Mouse (Mus musculus): ENCODE data around the gene Ocln. TPM values are rescaled to one million over a fixed set of nuclear protein-coding genes. Genes with fewer than 3 reads are reported as not detected.

Ocln gene
- total RNA-seq (2014; fragmentation: Nextera tagmentation) (not detected in 2 replicates), total RNA-seq (2017) (not detected in 2 replicates)

- no peak for ATAC-seq (replicated peaks; ENCODE audit: low FRiP score, low TSS enrichment, poor library complexity, severe bottlenecking)
These were observed at the start of gene Ocln for GRCm38 (mm10) chr13:100552369-100553041. Ocln (minus strand) TSS chr13:100552718.

DNA sequence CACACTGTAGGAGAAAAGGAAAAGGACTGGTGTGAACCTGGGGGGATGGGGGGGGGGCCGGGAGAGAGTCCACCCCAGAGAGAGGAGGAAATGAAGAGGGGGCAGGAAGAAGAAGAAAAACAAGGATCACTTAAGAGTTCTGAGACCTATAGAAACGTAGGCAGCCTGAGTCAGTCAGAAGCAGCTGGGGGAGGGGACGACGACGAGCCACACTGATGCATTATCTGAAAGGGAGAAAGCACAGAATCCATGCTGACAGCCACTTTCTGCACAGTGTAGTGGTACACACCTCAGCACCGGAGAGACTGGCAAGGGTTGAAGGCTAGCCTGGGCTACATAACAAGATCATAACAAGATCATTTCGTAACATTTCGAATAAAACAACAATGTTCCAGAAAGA lies 48.5 kb upstream of the Ocln start:
- ATAC-seq (replicated peaks; ENCODE audit: low FRiP score, low TSS enrichment, poor library complexity, severe bottlenecking) = no peak

- no peak for ATAC-seq (replicated peaks; ENCODE audit: low FRiP score, low TSS enrichment, poor library complexity, severe bottlenecking)
These were observed 47.8 kb upstream of the Ocln start for GRCm38 (mm10) chr13:100600317-100600716.

- no peak for ATAC-seq (replicated peaks; ENCODE audit: low FRiP score, low TSS enrichment, poor library complexity, severe bottlenecking)
These were observed 44.8 kb upstream of the Ocln start for GRCm38 (mm10) chr13:100597284-100597683.

GRCm38 (mm10) chr13:100595552-100595885 lies 43.0 kb upstream of the Ocln start:
- ATAC-seq (replicated peaks; ENCODE audit: low FRiP score, low TSS enrichment, poor library complexity, severe bottlenecking) = no peak; the same call in 1 of the 2 replicates

DNA sequence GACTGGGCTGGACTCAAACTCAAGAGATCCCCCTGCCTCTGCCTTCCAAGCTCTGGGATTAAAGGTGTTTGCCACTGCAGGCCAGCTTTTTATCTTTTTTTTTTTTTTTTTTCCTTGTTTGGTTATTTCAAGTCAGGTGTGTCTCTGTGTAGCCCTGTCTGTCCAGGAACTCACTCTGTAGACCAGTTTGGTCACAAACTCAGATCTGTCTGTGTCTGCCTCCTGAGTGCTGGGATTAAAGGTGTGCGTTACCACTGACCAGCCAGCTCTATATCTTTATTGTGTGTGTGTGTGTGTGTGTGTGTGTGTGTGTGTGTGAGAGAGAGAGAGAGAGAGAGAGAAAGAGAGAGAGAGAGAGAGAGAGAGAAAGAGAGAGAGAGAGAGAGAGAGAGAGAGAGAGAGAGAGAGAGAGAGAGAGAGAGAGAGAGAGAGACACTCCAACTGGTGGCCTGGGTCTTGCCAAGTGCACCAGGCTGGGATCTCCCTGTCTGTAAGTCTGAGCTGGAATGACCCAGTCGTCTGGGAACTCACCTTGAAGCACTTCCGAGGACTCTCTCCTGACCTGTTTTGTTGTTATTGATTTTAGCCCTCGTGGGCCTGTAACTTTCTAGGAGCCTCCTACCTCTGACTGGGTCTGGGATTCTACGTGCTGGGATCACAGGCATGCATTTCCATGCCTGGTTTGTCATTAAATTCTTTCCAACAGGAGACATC lies 42.5 kb upstream of the Ocln start:
- ATAC-seq (replicated peaks; ENCODE audit: low FRiP score, low TSS enrichment, poor library complexity, severe bottlenecking) = no peak

DNA sequence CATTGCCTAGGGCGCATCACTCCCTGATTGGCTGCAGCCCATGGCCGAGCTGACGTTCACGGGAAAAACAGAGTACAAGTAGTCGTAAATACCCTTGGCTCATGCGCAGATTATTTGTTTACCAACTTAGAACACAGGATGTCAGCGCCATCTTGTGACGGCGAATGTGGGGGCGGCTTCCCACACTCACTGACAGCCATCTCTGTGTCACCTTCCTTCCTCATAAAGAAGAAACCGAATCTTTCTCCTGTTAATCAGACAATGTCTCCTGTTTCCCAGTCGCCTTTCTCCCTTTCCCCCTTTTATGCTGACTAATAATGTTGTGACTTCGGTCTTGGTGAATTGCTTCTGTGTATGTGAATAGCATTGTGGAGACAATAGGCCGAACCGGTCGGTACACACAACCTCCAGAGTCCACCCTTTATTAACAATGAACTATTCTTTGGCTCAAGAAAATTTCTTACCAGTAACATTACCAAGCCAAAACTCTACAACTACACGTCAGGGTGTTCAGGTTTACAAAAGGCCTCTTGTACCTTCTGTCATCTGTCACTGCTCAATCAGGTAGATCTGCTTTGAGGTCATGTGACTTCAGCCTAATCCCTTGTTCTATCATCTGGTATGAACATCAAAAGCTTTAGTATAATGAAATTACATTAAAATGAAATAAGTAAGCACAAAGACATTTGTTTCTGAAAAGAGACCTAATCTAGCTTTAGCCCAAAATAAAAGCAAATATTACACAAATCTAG lies 41.7 kb upstream of the Ocln start:
- peak; percentile 88 for ATAC-seq (replicated peaks; ENCODE audit: low FRiP score, low TSS enrichment, poor library complexity, severe bottlenecking)

DNA sequence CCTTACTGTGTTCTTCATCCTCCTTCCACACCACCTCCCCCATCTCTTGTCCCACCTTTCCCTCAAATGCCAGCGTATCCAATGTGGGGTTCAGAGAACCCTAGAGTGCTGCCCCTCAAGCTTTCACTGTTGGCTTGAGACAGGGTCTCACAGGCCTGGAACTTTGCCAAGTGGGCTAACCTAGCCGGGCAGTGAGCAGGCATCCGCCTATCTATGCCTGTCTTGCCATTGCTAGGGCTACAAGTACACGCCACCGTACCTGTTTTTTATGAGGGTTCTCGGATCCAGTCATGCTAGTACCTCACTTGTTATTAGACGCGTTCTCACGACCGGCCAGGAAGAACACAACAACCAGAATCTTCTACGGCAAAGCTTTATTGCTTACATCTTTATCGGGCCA lies 36.1 kb upstream of the Ocln start:
- ATAC-seq (replicated peaks; ENCODE audit: low FRiP score, low TSS enrichment, poor library complexity, severe bottlenecking) = peak; percentile 50; the same call in 1 of the 2 replicates

- ATAC-seq (replicated peaks; ENCODE audit: low FRiP score, low TSS enrichment, poor library complexity, severe bottlenecking) = no peak
These were observed 29.6 kb upstream of the Ocln start for GRCm38 (mm10) chr13:100582144-100582543.

DNA sequence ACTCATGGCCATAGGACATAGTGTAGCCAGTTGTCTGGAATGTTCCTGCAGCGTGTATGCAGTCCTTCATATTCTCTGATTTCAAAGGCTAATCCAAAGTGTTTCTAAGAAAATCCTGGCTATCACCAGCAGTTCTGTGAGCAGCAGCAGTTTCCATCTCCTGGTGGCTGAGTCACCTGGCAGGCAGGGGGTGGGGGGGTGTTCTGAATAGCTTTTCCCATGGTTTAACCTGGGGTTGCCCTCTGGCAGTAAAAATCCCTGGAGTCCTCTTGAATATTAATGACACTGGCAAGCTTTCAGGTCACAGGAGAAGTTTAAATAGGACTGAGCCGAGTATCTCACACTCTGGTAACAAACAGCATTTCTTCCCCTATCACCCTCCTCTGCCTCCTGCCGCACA lies 29.2 kb upstream of the Ocln start:
- no peak for ATAC-seq (replicated peaks; ENCODE audit: low FRiP score, low TSS enrichment, poor library complexity, severe bottlenecking)

DNA sequence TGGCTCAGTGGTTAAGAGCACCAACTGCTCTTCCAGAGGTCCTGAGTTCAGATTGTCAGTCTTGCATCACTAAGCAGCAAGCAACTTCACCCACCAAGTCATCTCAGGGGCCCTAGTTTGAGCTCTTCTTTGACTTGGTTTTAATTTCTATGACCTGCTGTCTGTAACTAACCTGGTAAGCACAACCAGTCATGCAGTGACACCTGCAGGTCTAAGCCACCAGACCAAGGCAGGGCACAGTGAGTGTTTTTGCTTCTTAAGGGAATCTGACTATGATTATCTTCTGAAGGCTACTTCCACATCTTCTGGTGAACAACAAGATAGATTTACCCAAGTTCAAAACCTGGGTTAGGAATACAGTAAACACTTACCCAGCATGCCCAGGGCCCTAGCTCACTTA lies 27.4 kb upstream of the Ocln start:
- no peak for ATAC-seq (replicated peaks; ENCODE audit: low FRiP score, low TSS enrichment, poor library complexity, severe bottlenecking)

DNA sequence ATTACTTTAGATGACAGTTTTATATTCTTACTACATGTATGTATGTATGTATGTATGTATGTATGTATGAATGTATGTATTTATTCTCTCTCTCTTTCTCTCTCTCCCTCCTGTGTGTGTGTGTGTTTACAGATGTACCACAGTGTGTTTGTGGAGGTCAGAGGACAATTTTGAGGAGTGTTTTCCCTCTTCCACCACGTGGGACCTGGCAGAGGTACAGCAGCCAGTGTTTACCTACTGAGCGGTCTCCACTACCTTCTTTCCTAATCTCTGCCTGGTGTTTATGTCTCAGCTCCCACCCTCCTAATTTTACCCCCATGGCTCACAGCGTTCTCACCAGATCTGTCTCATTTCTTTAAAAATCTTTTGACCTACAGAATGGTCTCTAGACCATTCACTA lies 26.7 kb upstream of the Ocln start:
- ATAC-seq (replicated peaks; ENCODE audit: low FRiP score, low TSS enrichment, poor library complexity, severe bottlenecking) = no peak

DNA sequence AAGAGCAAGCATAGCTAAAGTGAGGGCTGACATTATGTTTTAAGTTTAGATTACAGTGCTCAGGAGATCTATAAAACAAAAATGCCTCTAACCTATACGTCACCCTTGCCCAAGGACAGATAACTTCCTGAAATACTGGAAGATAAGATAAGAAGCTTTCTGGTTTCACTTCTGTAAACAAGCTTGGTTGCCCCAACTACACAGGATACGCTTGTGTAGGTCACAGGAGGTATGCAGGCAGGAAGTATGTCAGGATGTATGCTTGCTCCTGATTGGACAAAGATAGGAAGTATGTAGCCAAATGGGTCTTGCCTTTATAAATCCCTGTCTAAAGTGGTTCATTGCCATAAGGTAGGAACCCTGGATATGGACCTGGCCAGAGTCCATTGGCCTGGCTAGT lies 23.4 kb upstream of the Ocln start:
- ATAC-seq (replicated peaks; ENCODE audit: low FRiP score, low TSS enrichment, poor library complexity, severe bottlenecking) = peak; percentile 58; the same call in 1 of the 2 replicates

GRCm38 (mm10) chr13:100570713-100571112 lies 18.2 kb upstream of the Ocln start:
- no peak for ATAC-seq (replicated peaks; ENCODE audit: low FRiP score, low TSS enrichment, poor library complexity, severe bottlenecking)

- no peak for ATAC-seq (replicated peaks; ENCODE audit: low FRiP score, low TSS enrichment, poor library complexity, severe bottlenecking)
These were observed 15.8 kb upstream of the Ocln start for GRCm38 (mm10) chr13:100568359-100568758.

DNA sequence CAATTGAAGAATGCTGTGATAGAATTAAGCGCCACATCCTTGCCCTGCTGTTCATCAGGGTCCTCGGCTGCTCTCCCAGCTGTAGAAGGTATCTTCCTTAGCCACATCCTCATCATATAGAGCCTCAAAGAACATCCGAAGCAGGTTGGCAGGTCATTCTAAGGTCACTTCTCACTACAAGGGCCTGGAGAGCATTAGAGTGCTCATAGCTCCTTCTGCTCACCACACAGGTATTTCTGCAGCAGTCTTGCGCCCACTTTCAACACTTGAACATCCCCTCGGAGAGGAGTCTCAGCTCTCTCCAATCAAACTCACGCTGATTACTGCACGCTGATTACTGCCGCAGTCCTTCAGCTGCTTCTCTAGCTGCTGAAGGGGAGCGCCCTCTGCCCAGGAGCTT lies 6.9 kb upstream of the Ocln start:
- no peak for ATAC-seq (replicated peaks; ENCODE audit: low FRiP score, low TSS enrichment, poor library complexity, severe bottlenecking)

DNA sequence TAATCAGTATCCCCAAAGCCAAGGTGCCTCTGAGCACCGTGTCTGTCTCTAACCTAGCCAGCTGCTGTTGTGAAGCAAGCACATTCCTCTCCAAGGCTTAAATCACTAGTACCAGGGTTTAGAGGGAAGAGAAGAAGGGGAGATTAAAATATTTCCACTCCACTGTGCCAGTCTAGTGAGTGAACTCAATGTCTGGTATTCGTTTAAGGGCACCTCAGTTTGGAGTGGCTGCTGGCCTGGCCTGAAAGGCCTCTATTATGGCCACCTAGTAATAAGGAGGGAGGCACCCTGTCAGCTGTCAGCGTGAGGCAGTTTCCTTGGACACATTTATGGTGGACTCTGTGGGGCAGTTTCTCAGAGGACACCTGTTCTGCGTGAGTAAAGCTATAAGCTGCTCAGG lies 4.5 kb upstream of the Ocln start:
- no peak for ATAC-seq (replicated peaks; ENCODE audit: low FRiP score, low TSS enrichment, poor library complexity, severe bottlenecking)

- no peak for ATAC-seq (replicated peaks; ENCODE audit: low FRiP score, low TSS enrichment, poor library complexity, severe bottlenecking)
These were observed 522 bp upstream of the Ocln start for GRCm38 (mm10) chr13:100553042-100553437.

GRCm38 (mm10) chr13:100552009-100552368 lies 529 bp downstream of the Ocln start:
- no peak for ATAC-seq (replicated peaks; ENCODE audit: low FRiP score, low TSS enrichment, poor library complexity, severe bottlenecking)

DNA sequence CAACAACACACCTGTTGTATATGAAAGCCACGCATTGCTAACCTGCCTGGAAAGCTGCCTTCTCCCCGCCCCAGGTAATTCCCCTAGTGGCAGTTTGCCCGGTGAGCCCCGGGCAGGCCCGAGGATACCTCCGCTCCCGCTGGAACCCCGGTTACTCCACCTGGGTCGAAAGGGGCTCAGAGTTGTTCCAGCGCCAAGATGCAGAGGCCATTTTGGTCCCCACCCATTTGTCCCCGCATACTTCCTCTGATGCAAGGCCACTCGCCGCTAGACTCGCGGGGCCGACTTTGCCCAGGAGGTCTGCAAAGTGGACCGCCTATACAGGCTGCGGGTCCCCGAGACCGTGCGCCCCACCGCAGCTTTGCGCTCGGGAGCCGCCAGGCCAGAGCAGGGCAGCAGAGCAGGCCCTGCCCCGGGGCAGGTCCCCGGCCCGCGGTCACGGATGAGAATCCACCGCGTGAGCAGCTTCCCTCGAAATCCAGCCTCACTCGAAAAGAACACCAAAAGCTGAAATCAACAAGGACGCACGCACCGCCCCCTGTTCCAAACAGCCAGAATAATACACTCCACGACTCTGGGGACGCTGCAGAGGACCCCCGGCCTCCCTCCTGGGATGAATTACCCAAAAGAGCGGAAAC lies 1.0 kb downstream of the Ocln start:
- no peak for ATAC-seq (replicated peaks; ENCODE audit: low FRiP score, low TSS enrichment, poor library complexity, severe bottlenecking)
